Mouse (Mus musculus): ENCODE results near the gene Ago4.

- TF ChIP-seq POLR2A (IDR thresholded peaks at IDR 0.05; ENCODE audit: extremely low read depth, insufficient read depth, low read length) (no peak), CTCF (IDR thresholded peaks at IDR 0.05; ENCODE audit: low read depth, low read length) (no peak)
Measured at GRCm38 (mm10) chr4:126447126-126447525, 86.1 kb downstream of the Ago4 start.
